Mouse (Mus musculus): Measurements from ENCODE around the gene Prim1. TPM values are rescaled to one million over a fixed set of nuclear protein-coding genes. Genes with fewer than 3 reads are reported as not detected.
"Not testable (repeated sequence)": the region's sequence is repeated elsewhere in the genome, so short reads cannot be mapped to it uniquely, and the experiment has no call there.

Prim1 gene
- total RNA-seq, 2 experiments from 2014 or later, result 19.9 to 23.8 TPM

DNA sequence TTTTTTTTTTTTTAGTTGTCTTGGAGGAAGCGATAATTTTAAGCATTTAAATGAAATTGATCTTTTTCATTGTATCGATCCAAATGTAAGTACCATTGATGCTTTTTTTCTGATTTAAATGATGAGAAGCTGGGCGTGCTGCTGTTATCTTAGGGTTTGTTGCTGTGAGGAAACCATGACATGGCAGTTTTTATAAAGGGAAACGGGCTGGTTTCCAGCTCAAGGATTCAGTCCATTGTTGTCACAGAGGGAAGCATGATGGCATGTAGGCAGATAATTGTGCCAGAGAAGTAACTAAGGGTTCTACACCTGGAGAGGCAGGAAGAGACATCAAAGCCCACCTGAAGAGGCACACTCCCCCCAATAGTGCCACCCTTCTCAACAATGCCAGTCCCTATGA is 54.2 kb downstream of the Prim1 start:
- intact Hi-C loops (cut with DNase I), result no loop called here

DNA sequence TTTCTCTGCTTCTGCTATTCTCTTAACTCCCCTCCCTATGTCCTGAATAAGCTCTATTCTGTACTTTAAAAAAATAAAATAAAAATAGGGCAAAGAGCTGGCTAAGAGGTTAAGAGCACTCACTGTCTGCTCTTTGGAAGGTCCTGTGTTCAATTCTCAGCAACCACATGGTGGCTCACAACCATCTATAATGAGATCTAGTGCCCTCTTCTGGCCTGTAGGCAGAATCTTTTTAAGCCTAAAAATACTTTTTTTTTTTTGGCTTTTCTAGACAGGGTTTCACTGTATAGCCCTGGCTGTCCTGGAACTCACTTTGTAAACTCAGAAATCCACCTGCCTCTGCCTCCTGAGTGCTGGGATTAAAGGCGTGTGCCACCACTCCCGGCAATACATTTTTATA is 55.5 kb downstream of the Prim1 start:
- intact Hi-C loops (cut with DNase I); DNase-seq: not testable (repeated sequence)

More for the DNA sequence above, 54.2 kb downstream of the Prim1 start:
- no peak for DNase-seq

DNA sequence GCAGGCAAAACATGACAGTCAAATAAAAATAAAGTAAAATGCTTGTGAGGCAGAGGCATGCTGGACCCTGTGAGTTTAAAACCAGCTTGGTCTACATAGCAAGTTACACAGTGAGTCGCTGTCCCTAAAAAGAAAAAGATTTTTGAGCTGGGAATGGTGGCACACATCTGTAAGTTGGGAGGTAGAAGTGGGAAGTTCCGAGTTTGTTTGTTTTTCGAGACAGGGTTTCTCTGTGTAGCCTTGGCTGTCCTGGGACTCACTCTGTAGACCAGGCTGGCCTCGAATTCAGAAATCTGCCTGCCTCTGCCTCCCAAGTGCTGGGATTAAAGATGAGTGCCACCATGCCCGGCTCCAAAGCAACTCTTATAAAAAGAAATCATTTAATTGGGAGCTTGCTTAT is 63.3 kb downstream of the Prim1 start:
- intact Hi-C loops (cut with DNase I); DNase-seq: not testable (repeated sequence)

Other genes starting within 250 kb of the Prim1 start
- under 1 TPM; 0.60 to 0.72 TPM for gene Rdh9, start 238.8 kb upstream of the Prim1 start, total RNA-seq (2021)
- under 1 TPM in 1 of 2 experiments, not detected in 1; 0.12 TPM for gene Rdh16, start 214.0 kb upstream of the Prim1 start, total RNA-seq (2021)
- not detected for gene Rdh19, start 165.2 kb upstream of the Prim1 start, total RNA-seq (2021)
- gene Rdh16f2, start 148.7 kb upstream of the Prim1 start, total RNA-seq (2021), result not detected
- not detected for gene Rdh7, start 126.4 kb upstream of the Prim1 start, total RNA-seq (2021)
- gene Sdr9c7, start 116.7 kb upstream of the Prim1 start, total RNA-seq (2021), result not detected
- not detected for gene Hsd17b6, start 7.6 kb upstream of the Prim1 start, total RNA-seq (2021)
- 100 to 1,000 TPM; 481 to 496 TPM for gene Naca, start 20.4 kb downstream of the Prim1 start, total RNA-seq (2021)
- gene Ptges3, start 43.8 kb downstream of the Prim1 start, total RNA-seq (2021), result 100 to 1,000 TPM; 179 to 184 TPM
- gene Atp5b, start 68.1 kb downstream of the Prim1 start, total RNA-seq (2021), result 1,000 to 10,000 TPM; 1,302 to 1,309 TPM
- gene Baz2a, start 76.4 kb downstream of the Prim1 start, total RNA-seq (2021), result 10 to 100 TPM; 34.5 to 36.2 TPM
- gene Rbms2, start 165.1 kb downstream of the Prim1 start, total RNA-seq (2021), result 10 to 100 TPM; 12.7 to 13.0 TPM
- 1 to 10 TPM; 5.9 to 7.9 TPM for gene Gls2, start 179.3 kb downstream of the Prim1 start, total RNA-seq (2021)
- 10 to 100 TPM; 14.5 to 16.3 TPM for gene Spryd4, start 196.6 kb downstream of the Prim1 start, total RNA-seq (2021)
- not detected for gene Mip, start 210.7 kb downstream of the Prim1 start, total RNA-seq (2021)
- 10 to 100 TPM; 11.1 to 14.7 TPM for gene Timeless, start 216.9 kb downstream of the Prim1 start, total RNA-seq (2021)
- not detected for gene Apon, start 238.9 kb downstream of the Prim1 start, total RNA-seq (2021)